Mouse (Mus musculus) adrenal gland, adult 18-20 months (tissue): Measurements from ENCODE around the gene Odf2. TPM values are rescaled to one million over a fixed set of nuclear protein-coding genes. Genes with fewer than 3 reads are reported as not detected.

Experiments used
- DNase-seq, 2 experiments: peaks; one replicate each; pipeline ENCODE4 v3.0.0; 2021 to 2022; ENCODE audit warnings: low spot score in 2 of 2
- total RNA-seq, 2 experiments: library from RNA; stranded (reverse); gene quantifications; 1 replicate in 1 of 2; 2 replicates in 1 of 2; pipeline ENCODE4 v1.2.3; 2021

The Odf2 gene
- total RNA-seq, 2 experiments from 2014 or later, result 28.2 to 36.4 TPM

- no peak for DNase-seq
Observed at GRCm38 (mm10) chr2:29931194-29931593, 42.2 kb downstream of the Odf2 start.

- peak; percentile 97 for DNase-seq
Observed at GRCm38 (mm10) chr2:29934906-29935599, 46.0 kb downstream of the Odf2 start, which contains the start of gene Gle1. TSS of gene Gle1 (plus strand) at chr2:29935426.

GRCm38 (mm10) chr2:29940073-29940472 is 51.1 kb downstream of the Odf2 start:
- DNase-seq, result no peak

GRCm38 (mm10) chr2:29940826-29941225 is 51.8 kb downstream of the Odf2 start:
- DNase-seq, result no peak

GRCm38 (mm10) chr2:29944723-29945122 is 55.7 kb downstream of the Odf2 start:
- DNase-seq, result no peak

GRCm38 (mm10) chr2:29948896-29949295 is 59.9 kb downstream of the Odf2 start:
- DNase-seq, result no peak

- DNase-seq, result no peak
Observed at GRCm38 (mm10) chr2:29961246-29961645, 72.2 kb downstream of the Odf2 start.

GRCm38 (mm10) chr2:29964354-29965249 is 75.6 kb downstream of the Odf2 start:
- no peak for DNase-seq

- DNase-seq, result peak; percentile 96 to 97
Observed at GRCm38 (mm10) chr2:29965250-29965843, 76.3 kb downstream of the Odf2 start, which contains the start of gene Sptan1. TSS of gene Sptan1 (plus strand) at chr2:29965560.

GRCm38 (mm10) chr2:29965906-29966305 is 76.9 kb downstream of the Odf2 start:
- DNase-seq, result peak; percentile 46 to 57

GRCm38 (mm10) chr2:29966826-29967225 is 77.8 kb downstream of the Odf2 start:
- DNase-seq, result no peak

GRCm38 (mm10) chr2:29967768-29968167 is 78.7 kb downstream of the Odf2 start:
- DNase-seq, result no peak

GRCm38 (mm10) chr2:29968638-29969037 is 79.6 kb downstream of the Odf2 start:
- no peak for DNase-seq

GRCm38 (mm10) chr2:29971838-29972635 is 83.0 kb downstream of the Odf2 start:
- DNase-seq, result peak; percentile 70 to 76

GRCm38 (mm10) chr2:29973525-29973924 is 84.5 kb downstream of the Odf2 start:
- DNase-seq, result no peak

GRCm38 (mm10) chr2:29977307-29977706 is 88.3 kb downstream of the Odf2 start:
- no peak for DNase-seq

GRCm38 (mm10) chr2:29980661-29981060 is 91.6 kb downstream of the Odf2 start:
- no peak for DNase-seq
